Mouse (Mus musculus) E14TG2a.4 (cell line): ENCODE measurements at regions not wholly inside any gene's neighbourhood (a gene's known extent, or its start where the extent isn't known, plus 50 kb on each side); places are given as distances from the start of the nearest gene placed in this dataset.

Source experiments
- H3K27me3 ChIP-seq: 2 replicates; pipeline ENCODE4 v1.6.1; 2014; ENCODE audit warnings: low read length, control low read depth; ENCODE audit not compliant: insufficient read depth
- H3K36me3 ChIP-seq: 2 replicates; pipeline ENCODE4 v1.6.1; 2014; ENCODE audit warnings: low read length, control low read depth; ENCODE audit not compliant: insufficient read depth
- H3K4me1 ChIP-seq: replicated peaks from 2 replicates; pipeline ENCODE4 v1.6.1; 2014; ENCODE audit warnings: low read depth, low read length, control low read depth
- H3K4me3 ChIP-seq: replicated peaks from 2 replicates; pipeline ENCODE4 v1.5.1; 2014; ENCODE audit warnings: mild to moderate bottlenecking, low read length
- H3K9me3 ChIP-seq: 2 replicates; pipeline ENCODE4 v1.6.1; 2014; ENCODE audit warnings: low read length, control low read depth
- CTCF ChIP-seq: conservative IDR thresholded peaks from 2 replicates; pipeline ENCODE4 v1.5.1; 2014; ENCODE audit warnings: low read length
- NANOG ChIP-seq: IDR thresholded peaks from 2 replicates; pipeline ENCODE4 v1.6.1; 2014; ENCODE audit warnings: borderline replicate concordance, low read length, mixed read lengths
- POU5F1 ChIP-seq: IDR thresholded peaks from 2 replicates; pipeline ENCODE4 v1.6.1; 2014; ENCODE audit warnings: low read length, borderline replicate concordance

DNA sequence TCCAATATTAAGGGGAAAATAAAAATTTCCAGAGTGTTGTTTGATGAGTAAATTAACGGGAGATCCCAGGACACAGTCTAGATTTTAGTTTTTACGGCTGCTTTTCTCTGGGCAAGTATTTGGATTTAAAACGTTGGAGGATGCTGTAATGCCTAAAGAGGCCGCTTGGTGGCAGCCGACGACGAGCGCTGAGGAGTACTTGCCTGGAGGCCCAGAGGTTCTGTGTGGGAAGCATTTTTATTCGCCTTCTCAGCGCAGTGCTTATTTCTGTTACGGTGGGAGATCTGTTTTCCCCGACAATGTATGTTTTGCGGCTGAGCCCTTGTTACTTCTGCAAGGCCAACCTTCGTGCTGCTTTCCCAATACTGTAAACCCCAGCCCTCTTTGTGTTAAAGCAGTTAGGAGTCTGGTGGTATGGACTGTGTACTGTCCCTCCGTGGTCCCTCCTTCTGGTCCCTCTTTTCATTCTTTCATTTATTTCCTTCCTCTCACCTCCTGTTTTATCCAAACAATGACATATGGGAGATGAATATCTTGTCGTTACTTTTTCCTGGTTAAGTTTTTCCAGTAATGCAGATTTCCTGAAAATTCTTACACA, 142.3 kb downstream of the Bach1 start:
- TF ChIP-seq POU5F1: no peak
- TF ChIP-seq NANOG: no peak
- peak; percentile 91 for TF ChIP-seq CTCF
- H3K4me3 ChIP-seq: no peak overlapping the region
- no peaks in the 10 kb centered on the region for H3K36me3 ChIP-seq
- H3K4me1 ChIP-seq: no peaks in the 10 kb centered on the region
- H3K9me3 ChIP-seq: peaks cover 13% of the 10 kb centered on the region
- no peaks in the 10 kb centered on the region for H3K27me3 ChIP-seq
